ENCODE assay signal across 8 mouse cellular contexts in the genomic region with DNA sequence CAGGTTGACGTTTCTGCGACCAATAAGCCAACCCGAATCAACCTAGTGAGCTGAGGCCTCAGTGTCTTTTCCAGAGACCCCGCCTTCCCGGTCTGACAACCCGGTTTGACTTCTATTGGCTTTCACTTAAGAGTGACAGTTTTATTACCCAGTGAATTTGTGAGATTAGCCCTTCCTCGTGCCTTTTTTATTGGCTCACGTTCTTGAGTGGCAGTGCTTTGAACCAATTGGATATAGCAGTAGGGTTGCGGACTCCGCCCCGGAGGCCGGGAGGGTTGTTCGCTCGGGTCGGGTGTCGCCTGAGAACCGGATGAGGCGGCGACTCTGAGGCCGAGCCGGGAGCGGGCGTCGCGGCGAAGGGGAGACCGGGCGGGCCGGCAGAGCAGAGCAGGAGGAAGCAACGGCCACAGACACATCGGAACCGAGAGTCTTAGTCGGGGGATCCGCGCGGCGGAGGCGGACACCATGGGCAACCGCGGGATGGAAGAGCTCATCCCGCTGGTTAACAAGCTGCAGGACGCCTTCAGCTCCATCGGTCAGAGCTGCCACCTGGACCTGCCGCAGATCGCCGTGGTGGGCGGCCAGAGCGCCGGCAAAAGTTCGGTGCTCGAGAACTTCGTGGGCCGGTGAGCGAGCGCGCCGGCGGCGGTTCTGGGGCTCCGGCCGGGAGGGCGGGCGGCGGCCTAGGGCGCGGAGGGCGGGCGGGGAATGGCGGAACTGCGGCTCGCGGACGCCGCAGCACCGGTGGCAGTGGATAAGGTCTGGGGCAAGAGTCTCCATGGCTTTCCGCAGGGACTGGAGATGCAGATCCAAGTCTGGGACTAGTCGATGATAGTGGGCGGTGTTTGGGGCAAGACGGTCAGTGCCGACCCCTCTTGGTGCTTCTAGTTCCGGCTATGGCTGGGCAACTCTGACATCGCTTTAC. TPM values are rescaled to one million over a fixed set of nuclear protein-coding genes. Genes with fewer than 3 reads are reported as not detected.
DNase-seq lines count a peak whose midpoint lies in the region; ATAC-seq lines count a peak whose summit lies in the region.

TSS of gene Dnm2 (plus strand) at position 278 of the 925 bp plus-strand sequence.

- H3K27me3 ChIP-seq in forebrain, embryonic 14.5 days (replicated peaks; ENCODE audit: control insufficient read depth, insufficient read depth, low read length), result no peaks in the 10 kb centered on the region
- H3K27me3 ChIP-seq in neural tube, embryonic 15.5 days (replicated peaks), result no peaks in the 10 kb centered on the region

- peaks cover 19% of the 10 kb centered on the region for H3K36me3 ChIP-seq in forebrain, embryonic 14.5 days (ENCODE audit: control insufficient read depth, insufficient read depth, low read length)
- peaks cover 16% of the 10 kb centered on the region for H3K36me3 ChIP-seq in neural tube, embryonic 15.5 days

- no peaks in the 10 kb centered on the region for H3K9me3 ChIP-seq in forebrain, embryonic 14.5 days (replicated peaks; ENCODE audit: control insufficient read depth, low read length)
- H3K9me3 ChIP-seq in neural tube, embryonic 15.5 days (replicated peaks), result no peaks in the 10 kb centered on the region

- intact Hi-C loops in heart, postnatal 14 days (cut with DNase I), result loop anchor here (2.0 kb wide), 1 partner anchor 38 kb away; no protein-coding TSS in a partner anchor

- peaks cover 16% of the 10 kb centered on the region for H3K4me1 ChIP-seq in forebrain, embryonic 14.5 days (ENCODE audit: control insufficient read depth, insufficient read depth, low read length)
- H3K4me1 ChIP-seq in neural tube, embryonic 15.5 days, result peaks cover 48% of the 10 kb centered on the region

- ATAC-seq in forebrain, embryonic 14.5 days, result peak; percentile 99
- ATAC-seq in neural tube, embryonic 15.5 days (ENCODE audit: low FRiP score), result peak; percentile 98

- peak within 1 kb of the TSS; percentile 94 for H3K4me2 ChIP-seq in forebrain, embryonic 14.5 days (ENCODE audit: low read length)
- peak within 1 kb of the TSS; percentile 84 for H3K4me2 ChIP-seq in neural tube, embryonic 15.5 days

- H3K27ac ChIP-seq in forebrain, embryonic 14.5 days (ENCODE audit: low read depth, low read length), result peak within 1 kb of the TSS; percentile 74
- peak within 1 kb of the TSS; percentile 87 for H3K27ac ChIP-seq in neural tube, embryonic 15.5 days (replicated peaks)

- peak; percentile 99 for DNase-seq in ES-CJ7 (ENCODE audit: low read depth, low spot score)
- DNase-seq in cerebellum, adult 11 months, result peak; percentile 99
- DNase-seq in forebrain, embryonic 14.5 days (ENCODE audit: low spot score), result peak; percentile 99
- peak; percentile 96 to 98 for DNase-seq in heart, postnatal 14 days
- DNase-seq in layer of hippocampus, adult 11-12 months (ENCODE audit: low spot score), result peak; percentile 100
- peak; percentile 99 for DNase-seq in lung, adult 18-20 months
- DNase-seq in testis, postnatal 14 days (ENCODE audit: low spot score), result peak; percentile 98

- peak within 1 kb of the TSS; percentile 94 for H3K9ac ChIP-seq in forebrain, embryonic 14.5 days (ENCODE audit: low read length)
- peak within 1 kb of the TSS; percentile 80 for H3K9ac ChIP-seq in neural tube, embryonic 15.5 days (replicated peaks)

- under 1% methylated on average over 82 of the region's 82 CpGs for WGBS in forebrain, embryonic 14.5 days
- WGBS in neural tube, embryonic 15.5 days, result under 1% methylated on average over 82 of the region's 82 CpGs

- peak within 1 kb of the TSS; percentile 94 for H3K4me3 ChIP-seq in forebrain, embryonic 14.5 days (ENCODE audit: low read depth, low read length)
- H3K4me3 ChIP-seq in neural tube, embryonic 15.5 days (replicated peaks), result peak within 1 kb of the TSS; percentile 97

RNA-seq across cellular contexts. Expression of gene Dnm2, which starts in this region (rescaled TPM):
- polyA plus RNA-seq in forebrain, embryonic 14.5 days (2014; fragmentation: Nextera tagmentation; extraction: Ambion mirVana), result 54.2 and 65.3 TPM in 2 replicates
- total RNA-seq in heart, postnatal 14 days (2021), result 10 to 100 TPM; 78.3 to 81.6 TPM
- polyA plus RNA-seq in neural tube, embryonic 15.5 days (2015; fragmentation: Nextera tagmentation; extraction: Ambion mirVana), result 58.5 and 63.7 TPM in 2 replicates

Comparison
In these comparisons a context has a peak if more than half of its experiments do, and no peak if none do; other contexts are left out.
1. Peak in every context shown above with its lines: DNase-seq, ATAC-seq, H3K4me3 ChIP-seq and H3K27ac ChIP-seq.